Mouse (Mus musculus) frontal cortex, adult (tissue): ENCODE results near the gene Gins3.
"Not testable (repeated sequence)": the region's sequence is repeated elsewhere in the genome, so short reads cannot be mapped to it uniquely, and the experiment has no call there.

Experiments
- ATAC-seq: cut with Nextera tagmentation; 2 replicates; pipeline ENCODE4 v1.9.2; 2017; ENCODE audit warnings: mild to moderate bottlenecking, moderate library complexity, mixed read lengths; ENCODE audit not compliant: low TSS enrichment

Gins3 gene

GRCm38 (mm10) chr8:95653351-95653750 lies 20.1 kb downstream of the Gins3 start:
- ATAC-seq = no peak

- ATAC-seq = no peak
These were observed 22.6 kb downstream of the Gins3 start for GRCm38 (mm10) chr8:95655831-95656230.

GRCm38 (mm10) chr8:95656316-95657002 lies 23.2 kb downstream of the Gins3 start:
- ATAC-seq = peak; percentile 55

GRCm38 (mm10) chr8:95657523-95657922 lies 24.3 kb downstream of the Gins3 start:
- ATAC-seq = no peak

GRCm38 (mm10) chr8:95660334-95660882 lies 27.2 kb downstream of the Gins3 start:
- no peak for ATAC-seq

GRCm38 (mm10) chr8:95661085-95661484 lies 27.8 kb downstream of the Gins3 start:
- 0 out of 2 replicates have a peak, but pooled peaks have one; percentile 9 for ATAC-seq

GRCm38 (mm10) chr8:95661575-95661974 lies 28.3 kb downstream of the Gins3 start:
- peak; percentile 93 for ATAC-seq

GRCm38 (mm10) chr8:95662885-95663598 lies 29.8 kb downstream of the Gins3 start:
- no peak for ATAC-seq

- ATAC-seq = no peak
These were observed 30.3 kb downstream of the Gins3 start for GRCm38 (mm10) chr8:95663599-95663949.

- ATAC-seq = not testable (repeated sequence)
These were observed 32.7 kb downstream of the Gins3 start for GRCm38 (mm10) chr8:95665813-95666452.

GRCm38 (mm10) chr8:95668163-95668958 lies 35.1 kb downstream of the Gins3 start:
- no peak for ATAC-seq

- no peak for ATAC-seq
These were observed 36.7 kb downstream of the Gins3 start for GRCm38 (mm10) chr8:95669967-95670366.

- no peak for ATAC-seq
These were observed 38.6 kb downstream of the Gins3 start for GRCm38 (mm10) chr8:95671861-95672260.

GRCm38 (mm10) chr8:95672811-95673210 lies 39.6 kb downstream of the Gins3 start:
- ATAC-seq = no peak

- no peak for ATAC-seq
These were observed 43.4 kb downstream of the Gins3 start, which contains the start of gene Ndrg4 for GRCm38 (mm10) chr8:95676631-95677030. Gene Ndrg4, plus strand, starts transcription at chr8:95676980.

- peak; percentile 0; the same call in 1 of the 2 replicates for ATAC-seq
These were observed 44.4 kb downstream of the Gins3 start for GRCm38 (mm10) chr8:95677591-95678023.

- ATAC-seq = peak; percentile 67
These were observed 44.9 kb downstream of the Gins3 start for GRCm38 (mm10) chr8:95678024-95678611.

GRCm38 (mm10) chr8:95688073-95688672 lies 54.9 kb downstream of the Gins3 start:
- ATAC-seq = peak; percentile 66

GRCm38 (mm10) chr8:95690929-95691541 lies 57.8 kb downstream of the Gins3 start:
- ATAC-seq = no peak

GRCm38 (mm10) chr8:95694631-95695030 lies 61.4 kb downstream of the Gins3 start:
- ATAC-seq = peak; percentile 9; the same call in 1 of the 2 replicates
